Mouse (Mus musculus): Measurements from ENCODE around the gene Psma4.

The Psma4 gene

GRCm38 (mm10) chr9:54990362-54990761 lies 39.8 kb downstream of the Psma4 start:
- in situ Hi-C loops (cut with MboI), result no loop called here

- in situ Hi-C loops (cut with MboI), result no loop called here
Observed at GRCm38 (mm10) chr9:54994381-54994780, 43.8 kb downstream of the Psma4 start.

GRCm38 (mm10) chr9:54995645-54996044 lies 45.1 kb downstream of the Psma4 start:
- in situ Hi-C loops (cut with MboI), result no loop called here

GRCm38 (mm10) chr9:55003609-55004008 lies 53.0 kb downstream of the Psma4 start:
- in situ Hi-C loops (cut with MboI), result no loop called here

All from mature B cell (primary cell).